Mouse (Mus musculus) ES-Bruce4 (cell line): ENCODE measurements around the gene Tfb2m.

Experiments used
- CTCF ChIP-seq: IDR thresholded peaks from one replicate; pipeline ENCODE4 v1.8.1; 2011; ENCODE audit warnings: low read depth, low read length
- EP300 ChIP-seq: IDR thresholded peaks from 2 replicates; pipeline ENCODE4 v1.6.1; 2011; ENCODE audit warnings: low read depth, low read length; ENCODE audit not compliant: insufficient read depth
- POLR2A ChIP-seq: IDR thresholded peaks from one replicate; pipeline ENCODE4 v1.8.1; 2011; ENCODE audit warnings: low read length; ENCODE audit not compliant: insufficient read depth

GRCm38 (mm10) chr1:179552751-179553150, 6.7 kb upstream of the Tfb2m start:
- no peak for TF ChIP-seq CTCF
- TF ChIP-seq POLR2A = no peak
- TF ChIP-seq EP300 = no peak; the same call in 1 of the 2 replicates
